Mouse (Mus musculus) hindbrain, embryonic 14.5 days (tissue): ENCODE results near the gene Ptprn2. TPM values are rescaled to one million over a fixed set of nuclear protein-coding genes. Genes with fewer than 3 reads are reported as not detected.

Experiments used
- ATAC-seq: fragments of 200-750 bp; cut with Nextera tagmentation; 2 replicates; pipeline ENCODE4 v1.8.0; 2017; ENCODE audit warnings: moderate number of reproducible peaks, mild to moderate bottlenecking, moderate TSS enrichment, moderate library complexity; ENCODE audit not compliant: low FRiP score
- DNase-seq: peaks from one replicate; pipeline ENCODE4 v3.0.0-alpha.2; 2015; ENCODE audit warnings: low spot score
- H3K27ac ChIP-seq: fragments of 300-500 bp; sonication (generic); 2 replicates; pipeline ENCODE4 v1.5.1; 2014; ENCODE audit warnings: mild to moderate bottlenecking, moderate library complexity
- H3K27me3 ChIP-seq: fragments of 300-500 bp; sonication (generic); 2 replicates; pipeline ENCODE4 v1.6.1; 2014; ENCODE audit warnings: mild to moderate bottlenecking, low read length, mixed read lengths; ENCODE audit not compliant: control insufficient read depth, insufficient read depth
- H3K36me3 ChIP-seq: fragments of 300-500 bp; sonication (generic); replicated peaks from 2 replicates; pipeline ENCODE4 v1.6.1; 2014; ENCODE audit not compliant: control insufficient read depth, insufficient read depth
- H3K4me1 ChIP-seq: fragments of 300-500 bp; sonication (generic); replicated peaks from 2 replicates; pipeline ENCODE4 v1.6.1; 2014; ENCODE audit warnings: antibody characterized with exemption, low read length, mixed read lengths; ENCODE audit not compliant: control insufficient read depth, insufficient read depth
- H3K4me2 ChIP-seq: fragments of 300-500 bp; sonication (generic); replicated peaks from 2 replicates; pipeline ENCODE4 v1.6.1; 2014; ENCODE audit warnings: mild to moderate bottlenecking, moderate library complexity
- H3K4me3 ChIP-seq: fragments of 300-500 bp; sonication (generic); replicated peaks from 2 replicates; pipeline ENCODE4 v1.5.1; 2014; ENCODE audit warnings: mild to moderate bottlenecking, low read length
- H3K9ac ChIP-seq: fragments of 300-500 bp; sonication (generic); 2 replicates; pipeline ENCODE4 v1.6.1; 2014
- H3K9me3 ChIP-seq: fragments of 300-500 bp; sonication (generic); 2 replicates; pipeline ENCODE4 v1.6.1; 2016; ENCODE audit warnings: low read length; ENCODE audit not compliant: control insufficient read depth
- WGBS: fragments of 180-500 bp; shearing (Covaris S2); extraction: QIAGEN DNeasy Blood & Tissue Kit; methylation state at CpG from one replicate; pipeline ENCODE4 v1.1.7; 2014; 5-methylcytosine and 5-hydroxymethylcytosine counted together
- polyA plus RNA-seq: library from polyadenylated mRNA; unstranded; fragments of >200 nt; fragmentation: Nextera tagmentation; extraction: Ambion mirVana; gene quantifications from 2 replicates; pipeline ENCODE4 v1.2.1, GENCODE M21; 2014

The Ptprn2 gene
- polyA plus RNA-seq, 1 experiment from 2014 or later: 17.5 TPM

GRCm38 (mm10) chr12:116838611-116839192 lies 353.2 kb downstream of the Ptprn2 start:
- no peaks in the 10 kb centered on the region for H3K4me1 ChIP-seq
- ATAC-seq: no peak

GRCm38 (mm10) chr12:116842723-116843272 lies 357.3 kb downstream of the Ptprn2 start:
- no peaks in the 10 kb centered on the region for H3K36me3 ChIP-seq
- peak overlapping the region; percentile 43; the same call in 1 of the 2 replicates for H3K27ac ChIP-seq
- ATAC-seq (peak; percentile 73; the same call in 1 of the 2 replicates), DNase-seq (peak; percentile 41)
- H3K4me1 ChIP-seq: no peaks in the 10 kb centered on the region
- no peaks in the 10 kb centered on the region for H3K9me3 ChIP-seq
- no peak overlapping the region for H3K9ac ChIP-seq
- H3K4me2 ChIP-seq: no peak overlapping the region
- WGBS: 62% methylated on average over 8 of the region's 8 CpGs
- no peaks in the 10 kb centered on the region for H3K27me3 ChIP-seq
- no peak overlapping the region for H3K4me3 ChIP-seq

More at GRCm38 (mm10) chr12:116838611-116839192, 353.2 kb downstream of the Ptprn2 start:
- DNase-seq: no peak
- H3K36me3 ChIP-seq: no peaks in the 10 kb centered on the region
- no peak overlapping the region for H3K27ac ChIP-seq
- H3K9me3 ChIP-seq: no peaks in the 10 kb centered on the region
- 75% methylated on average over 3 of the region's 3 CpGs for WGBS
- no peak overlapping the region for H3K4me3 ChIP-seq
- H3K4me2 ChIP-seq: no peak overlapping the region
- no peak overlapping the region for H3K9ac ChIP-seq
- H3K27me3 ChIP-seq: no peaks in the 10 kb centered on the region

GRCm38 (mm10) chr12:116846220-116846619 lies 360.7 kb downstream of the Ptprn2 start:
- H3K27ac ChIP-seq: no peak overlapping the region
- no peaks in the 10 kb centered on the region for H3K36me3 ChIP-seq
- H3K9ac ChIP-seq: no peak overlapping the region
- no peaks in the 10 kb centered on the region for H3K4me1 ChIP-seq
- H3K4me3 ChIP-seq: no peak overlapping the region
- DNase-seq: no peak
- no peaks in the 10 kb centered on the region for H3K9me3 ChIP-seq
- no peak for ATAC-seq
- no peak overlapping the region for H3K4me2 ChIP-seq
- H3K27me3 ChIP-seq: no peaks in the 10 kb centered on the region

GRCm38 (mm10) chr12:116847021-116847420 lies 361.5 kb downstream of the Ptprn2 start:
- DNase-seq: no peak
- no peaks in the 10 kb centered on the region for H3K4me1 ChIP-seq

GRCm38 (mm10) chr12:116856307-116856706 lies 370.8 kb downstream of the Ptprn2 start:
- WGBS: 45% methylated on average over 7 of the region's 7 CpGs
- Histone ChIP-seq H3K4me2 (no peak overlapping the region), H3K4me3 (no peak overlapping the region), H3K36me3 (no peaks in the 10 kb centered on the region), H3K27me3 (no peaks in the 10 kb centered on the region), H3K27ac (no peak overlapping the region), H3K9ac (no peak overlapping the region), H3K4me1 (no peaks in the 10 kb centered on the region), H3K9me3 (no peaks in the 10 kb centered on the region)
- ATAC-seq (peak; percentile 66; the same call in 1 of the 2 replicates), DNase-seq (no peak)

More at GRCm38 (mm10) chr12:116847021-116847420, 361.5 kb downstream of the Ptprn2 start:
- no peaks in the 10 kb centered on the region for H3K27me3 ChIP-seq
- H3K9ac ChIP-seq: no peak overlapping the region
- ATAC-seq: no peak
- 50% methylated on average over 4 of the region's 4 CpGs for WGBS
- no peaks in the 10 kb centered on the region for H3K9me3 ChIP-seq
- no peak overlapping the region for H3K27ac ChIP-seq
- no peak overlapping the region for H3K4me2 ChIP-seq
- no peaks in the 10 kb centered on the region for H3K36me3 ChIP-seq
- H3K4me3 ChIP-seq: no peak overlapping the region

- H3K9ac ChIP-seq: no peak overlapping the region
- H3K9me3 ChIP-seq: no peaks in the 10 kb centered on the region
- ATAC-seq: no peak
- no peak for DNase-seq
- H3K27me3 ChIP-seq: no peaks in the 10 kb centered on the region
- H3K4me3 ChIP-seq: no peak overlapping the region
- no peaks in the 10 kb centered on the region for H3K36me3 ChIP-seq
- H3K4me2 ChIP-seq: no peak overlapping the region
- 83% methylated on average over 4 of the region's 4 CpGs for WGBS
- no peak overlapping the region for H3K27ac ChIP-seq
- H3K4me1 ChIP-seq: no peaks in the 10 kb centered on the region
Observed at GRCm38 (mm10) chr12:116861360-116862017, 376.0 kb downstream of the Ptprn2 start.

- DNase-seq: no peak
- 0 out of 2 replicates have a peak, but pooled peaks have one; percentile 38 for ATAC-seq
- Histone ChIP-seq H3K4me1 (no peaks in the 10 kb centered on the region), H3K4me2 (no peak overlapping the region), H3K9ac (no peak overlapping the region), H3K9me3 (no peaks in the 10 kb centered on the region), H3K4me3 (no peak overlapping the region), H3K27me3 (no peaks in the 10 kb centered on the region), H3K27ac (no peak overlapping the region), H3K36me3 (no peaks in the 10 kb centered on the region)
- 53% methylated on average over 4 of the region's 4 CpGs for WGBS
Observed at GRCm38 (mm10) chr12:116863291-116863899, 377.9 kb downstream of the Ptprn2 start.

- DNase-seq: no peak
- H3K9me3 ChIP-seq: no peaks in the 10 kb centered on the region
Observed at GRCm38 (mm10) chr12:116873866-116874585, 388.5 kb downstream of the Ptprn2 start.

More at GRCm38 (mm10) chr12:116873866-116874585, 388.5 kb downstream of the Ptprn2 start:
- H3K4me3 ChIP-seq: no peak overlapping the region
- no peak overlapping the region for H3K4me2 ChIP-seq
- no peak for ATAC-seq
- no peak overlapping the region for H3K27ac ChIP-seq
- H3K4me1 ChIP-seq: no peaks in the 10 kb centered on the region
- H3K9ac ChIP-seq: no peak overlapping the region
- WGBS: 93% methylated on average over 1 of the region's 1 CpGs
- H3K27me3 ChIP-seq: no peaks in the 10 kb centered on the region
- H3K36me3 ChIP-seq: 0 out of 2 replicates have a peak, but pooled peaks cover 6% of the 10 kb centered on the region
